Mouse (Mus musculus) G1E (cell line): ENCODE data around the gene Fgfr2.

Experiments used
- CTCF ChIP-seq: IDR thresholded peaks from 2 replicates; pipeline ENCODE4 v1.5.1; 2012; ENCODE audit warnings: low read depth, low read length, inconsistent platforms, mixed read lengths
- POLR2AphosphoS5 ChIP-seq: IDR thresholded peaks from 2 replicates; pipeline ENCODE4 v1.6.1; 2012; ENCODE audit warnings: low read depth, low read length, inconsistent platforms; ENCODE audit not compliant: insufficient replicate concordance

- TF ChIP-seq CTCF (no peak), POLR2AphosphoS5 (no peak)
Observed at GRCm38 (mm10) chr7:133056924-133057323, 66.2 kb downstream of the Fgfr2 start.
